In the genomic region with DNA sequence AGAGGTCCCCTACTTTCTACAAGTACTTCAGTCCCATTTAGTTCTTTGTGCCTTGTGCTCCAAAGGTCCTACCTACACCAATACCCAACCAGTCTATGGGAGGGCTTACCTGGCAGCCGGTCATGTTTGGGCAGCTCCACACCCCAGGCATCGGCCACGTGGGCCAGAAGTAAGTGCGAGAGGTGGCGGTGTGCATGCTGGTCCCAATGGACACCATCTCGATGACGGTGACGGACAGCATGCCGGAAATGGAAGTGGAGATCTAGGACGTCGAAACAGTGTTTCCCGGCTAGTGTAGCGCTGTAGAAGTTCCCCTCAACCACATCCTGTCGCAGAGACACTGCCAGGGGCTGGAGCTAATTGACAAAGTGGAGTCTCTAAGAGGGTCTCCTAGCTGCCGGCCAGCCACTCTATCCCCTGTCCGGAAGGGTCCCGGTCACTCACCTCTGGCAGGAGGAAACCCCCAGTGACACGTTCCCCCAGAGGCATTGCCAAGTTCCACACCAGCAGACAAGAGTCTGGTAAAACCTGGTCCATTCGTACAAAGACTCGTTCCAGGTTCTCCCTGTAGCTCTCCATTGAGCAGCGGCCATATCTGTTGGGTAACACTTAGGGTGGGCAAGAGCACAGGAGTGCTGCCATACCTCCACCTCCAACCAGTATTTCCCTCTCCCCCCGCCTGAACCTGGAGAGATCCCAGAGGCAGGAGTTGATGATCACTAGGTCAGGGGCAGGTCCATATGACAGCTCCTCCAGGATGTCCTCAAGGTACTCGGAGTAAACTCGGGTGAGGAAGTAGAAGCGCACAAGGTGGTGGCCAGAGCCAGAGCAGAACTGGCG, we compare ENCODE assay signal across 28 mouse cellular contexts. TPM values are rescaled to one million over a fixed set of nuclear protein-coding genes. Genes with fewer than 3 reads are reported as not detected.
"Had no signal": no experiment of that assay in that cellular context is flagged by ENCODE, and none has a peak within 500 bp of the region (broad histone marks: within the 10 kb centered on the region; RNA-seq: fewer than 3 reads in every experiment).

No protein-coding gene starts in this region.

- H3K9me3 ChIP-seq: limb, embryonic 12.5 days; limb, embryonic 15.5 days; stomach, embryonic 15.5 days had no signal

- H3K27ac ChIP-seq: limb, embryonic 12.5 days; limb, embryonic 15.5 days; liver, embryonic 14.5 days; macrophage; stomach, embryonic 15.5 days had no signal

- ATAC-seq: liver, postnatal 0 days; lung, postnatal 0 days had no signal

- H3K36me3 ChIP-seq: stomach, embryonic 15.5 days had no signal

- H3K27me3 ChIP-seq: limb, embryonic 12.5 days; limb, embryonic 15.5 days; stomach, embryonic 15.5 days had no signal

- DNase-seq: kidney, adult 9 months; kidney, postnatal 14 days; kidney, postnatal 4 days; left cerebral cortex, postnatal 4 days; liver, postnatal 0 days; lung, embryonic 14.5 days; midbrain, embryonic 14.5 days; thymus, adult 2 months; thymus, postnatal 14 days had no signal

- H3K4me3 ChIP-seq: limb, embryonic 12.5 days; limb, embryonic 15.5 days; stomach, embryonic 15.5 days had no signal

RNA-seq across cellular contexts. Expression of gene Tmem239, which starts 15.7 kb away (rescaled TPM):
- total RNA-seq: layer of hippocampus, adult 18-20 months; layer of hippocampus, postnatal 14 days; left cerebral cortex, adult 8-10 months; left cerebral cortex, postnatal 14 days; left cerebral cortex, postnatal 4 days; megakaryocyte-erythroid progenitor cell, adult 5-6 weeks; midbrain, postnatal 0 days had no signal
- polyA plus RNA-seq: kidney, embryonic 16.5 days; limb, embryonic 12.5 days; liver, embryonic 11.5 days; liver, embryonic 14.5 days; liver, postnatal 0 days; lung, embryonic 14.5 days; lung, postnatal 0 days; macrophage; midbrain, embryonic 11.5 days; midbrain, embryonic 14.5 days; midbrain, postnatal 0 days; neural tube, embryonic 14.5 days; small intestine, adult 2 months; stomach, embryonic 15.5 days; thymus, adult 2 months; urinary bladder, adult 2 months had no signal

RNA-seq across cellular contexts. Expression of gene 1700020A23Rik, which starts 16.9 kb away (rescaled TPM):
- total RNA-seq: layer of hippocampus, adult 18-20 months; layer of hippocampus, postnatal 14 days; left cerebral cortex, adult 8-10 months; left cerebral cortex, postnatal 14 days; left cerebral cortex, postnatal 4 days; megakaryocyte-erythroid progenitor cell, adult 5-6 weeks; midbrain, postnatal 0 days had no signal
- polyA plus RNA-seq: kidney, embryonic 16.5 days; limb, embryonic 12.5 days; limb, embryonic 15.5 days; liver, embryonic 11.5 days; liver, embryonic 14.5 days; liver, postnatal 0 days; lung, embryonic 14.5 days; lung, postnatal 0 days; macrophage; midbrain, embryonic 11.5 days; midbrain, embryonic 14.5 days; neural tube, embryonic 11.5 days; small intestine, adult 2 months; stomach, embryonic 15.5 days; urinary bladder, adult 2 months had no signal

RNA-seq across cellular contexts. Expression of gene Gm28372, which starts 17.0 kb away (rescaled TPM):
- total RNA-seq: layer of hippocampus, adult 18-20 months; layer of hippocampus, postnatal 14 days; left cerebral cortex, adult 8-10 months; left cerebral cortex, postnatal 14 days; left cerebral cortex, postnatal 4 days; megakaryocyte-erythroid progenitor cell, adult 5-6 weeks; midbrain, postnatal 0 days had no signal
- polyA plus RNA-seq: kidney, embryonic 16.5 days; limb, embryonic 15.5 days; liver, embryonic 11.5 days; liver, embryonic 14.5 days; liver, postnatal 0 days; lung, embryonic 14.5 days; lung, postnatal 0 days; macrophage; midbrain, embryonic 11.5 days; midbrain, embryonic 14.5 days; neural tube, embryonic 11.5 days; small intestine, adult 2 months; thymus, adult 2 months; urinary bladder, adult 2 months had no signal
